Mouse (Mus musculus): ENCODE data around the gene Gnai2. TPM values are rescaled to one million over a fixed set of nuclear protein-coding genes. Genes with fewer than 3 reads are reported as not detected.
"Not testable (repeated sequence)": the region's sequence is repeated elsewhere in the genome, so short reads cannot be mapped to it uniquely, and the experiment has no call there.

The Gnai2 gene
- polyA plus RNA-seq, 1 experiment from 2014 or later = 640 TPM

DNA sequence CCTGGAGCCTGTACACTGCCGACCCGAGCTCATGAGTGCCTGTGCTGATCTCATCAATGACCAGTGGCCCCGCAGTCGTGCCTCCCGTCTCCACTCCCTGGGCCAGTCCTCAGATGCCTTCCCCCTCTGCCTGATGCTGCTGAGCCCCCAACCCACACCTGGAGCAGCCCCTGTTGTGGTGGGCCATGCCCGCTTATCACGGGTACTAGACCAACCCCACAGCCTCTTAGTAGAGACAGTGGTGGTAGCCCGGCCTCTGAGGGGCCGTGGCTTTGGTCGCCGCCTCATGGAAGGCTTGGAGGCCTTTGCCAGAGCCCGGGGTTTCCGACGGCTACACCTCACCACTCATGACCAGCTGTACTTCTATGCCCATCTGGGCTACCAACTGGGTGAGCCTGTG is 52.0 kb downstream of the Gnai2 start:
- WGBS = 91% methylated on average over 14 of the region's 14 CpGs
- H3K9me3 ChIP-seq = no peaks in the 10 kb centered on the region
- H3K27me3 ChIP-seq (ENCODE audit: insufficient read depth, poor library complexity, severe bottlenecking) = no peaks in the 10 kb centered on the region
- 0 out of 2 replicates have a peak overlapping the region, but pooled peaks have one; percentile 3 for H3K27ac ChIP-seq
- DNase-seq (ENCODE audit: low spot score) = no peak
- peaks cover 19% of the 10 kb centered on the region for H3K36me3 ChIP-seq
- peaks cover 65% of the 10 kb centered on the region for H3K4me1 ChIP-seq (replicated peaks)
- H3K4me3 ChIP-seq = no peak overlapping the region; the same call in 1 of the 2 replicates

GRCm38 (mm10) chr9:107582509-107583062 is 52.6 kb downstream of the Gnai2 start:
- H3K27ac ChIP-seq = no peak overlapping the region
- no peaks in the 10 kb centered on the region for H3K27me3 ChIP-seq (ENCODE audit: insufficient read depth, poor library complexity, severe bottlenecking)
- no peak for DNase-seq (ENCODE audit: low spot score)
- H3K4me3 ChIP-seq = no peak overlapping the region
- 90% methylated on average over 7 of the region's 7 CpGs for WGBS
- H3K9me3 ChIP-seq = no peaks in the 10 kb centered on the region
- H3K4me1 ChIP-seq (replicated peaks) = peaks cover 65% of the 10 kb centered on the region
- peaks cover 19% of the 10 kb centered on the region for H3K36me3 ChIP-seq

DNA sequence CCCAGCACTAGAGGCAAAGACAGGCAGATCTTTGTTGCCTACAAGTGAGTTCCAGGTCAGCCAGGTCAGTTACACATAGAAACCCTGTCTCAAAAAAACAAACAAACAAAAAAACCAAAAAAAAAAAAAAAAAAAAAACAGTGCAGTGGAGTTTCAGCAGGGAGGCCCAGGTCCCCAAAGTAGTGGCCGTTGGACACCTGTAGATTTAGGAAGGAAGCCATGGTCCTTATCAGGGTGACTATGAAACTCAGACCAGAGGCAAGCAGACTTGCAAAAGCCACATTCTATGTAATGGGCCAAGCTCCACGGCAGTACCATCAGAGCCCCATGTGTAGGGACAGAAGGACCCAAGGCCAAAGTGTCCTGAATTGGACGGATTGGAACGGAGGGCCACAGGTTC is 53.6 kb downstream of the Gnai2 start:
- WGBS = 76% methylated on average over 4 of the region's 4 CpGs
- Histone ChIP-seq H3K27ac (peak overlapping the region; percentile 93), H3K9me3 (no peaks in the 10 kb centered on the region)

GRCm38 (mm10) chr9:107580501-107581317 is 54.5 kb downstream of the Gnai2 start, which contains the start of gene Hyal3:
Hyal3 (plus strand) TSS chr9:107580818.
- H3K27ac ChIP-seq = peak within 1 kb of the TSS; percentile 93
- 1% methylated on average over 32 of the region's 32 CpGs for WGBS

More for the DNA sequence above, 53.6 kb downstream of the Gnai2 start:
- no peak for DNase-seq (ENCODE audit: low spot score)
- peak overlapping the region; percentile 70 for H3K4me3 ChIP-seq
- no peaks in the 10 kb centered on the region for H3K27me3 ChIP-seq (ENCODE audit: insufficient read depth, poor library complexity, severe bottlenecking)
- peaks cover 67% of the 10 kb centered on the region for H3K4me1 ChIP-seq (replicated peaks)
- peaks cover 19% of the 10 kb centered on the region for H3K36me3 ChIP-seq

DNA sequence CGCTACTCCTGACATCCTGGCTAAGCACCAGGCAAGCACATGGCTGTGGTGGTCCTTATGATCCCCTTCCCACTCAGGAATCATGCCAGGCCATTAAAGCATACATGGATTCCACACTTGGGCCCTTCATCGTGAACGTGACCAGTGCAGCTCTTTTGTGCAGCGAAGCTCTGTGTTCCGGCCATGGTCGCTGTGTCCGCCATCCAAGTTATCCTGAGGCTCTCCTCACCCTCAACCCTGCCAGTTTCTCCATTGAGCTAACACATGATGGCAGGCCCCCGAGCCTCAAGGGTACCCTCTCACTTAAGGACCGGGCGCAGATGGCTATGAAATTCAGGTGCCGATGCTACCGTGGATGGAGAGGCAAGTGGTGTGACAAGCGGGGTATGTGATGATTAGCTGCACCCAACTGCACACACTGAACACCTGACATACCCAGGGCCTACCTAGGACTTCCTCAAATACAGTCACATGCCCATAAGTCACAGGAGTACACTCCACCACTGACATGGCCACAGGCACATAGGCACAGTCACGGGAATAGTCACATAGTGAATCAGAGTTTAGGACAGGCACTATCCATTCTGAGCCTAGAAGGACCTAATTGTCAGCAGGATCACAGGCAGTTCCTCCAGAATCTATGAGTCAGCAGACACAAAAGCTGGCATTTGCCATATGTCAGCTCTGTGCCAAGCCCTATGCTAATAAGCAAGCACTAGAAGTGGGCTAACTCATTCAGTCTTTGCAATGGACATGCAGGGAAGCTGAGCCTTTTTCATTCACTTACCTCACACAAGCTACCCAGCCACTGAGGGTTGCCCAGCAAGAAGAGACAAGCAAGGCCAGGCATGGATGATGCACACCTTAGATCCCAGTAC is 55.9 kb downstream of the Gnai2 start:
- Histone ChIP-seq H3K36me3 (peaks cover 27% of the 10 kb centered on the region), H3K27ac (peak overlapping the region; percentile 93; the same call in 1 of the 2 replicates), H3K4me3 (0 out of 2 replicates have a peak overlapping the region, but pooled peaks have one; percentile 70), H3K27me3 (ENCODE audit: insufficient read depth, poor library complexity, severe bottlenecking) (no peaks in the 10 kb centered on the region), H3K9me3 (no peaks in the 10 kb centered on the region), H3K4me1 (replicated peaks) (peaks cover 78% of the 10 kb centered on the region)
- DNase-seq (ENCODE audit: low spot score) = no peak
- 94% methylated on average over 14 of the region's 14 CpGs for WGBS

More at GRCm38 (mm10) chr9:107580501-107581317, 54.5 kb downstream of the Gnai2 start, which contains the start of gene Hyal3:
- peaks cover 74% of the 10 kb centered on the region for H3K4me1 ChIP-seq (replicated peaks)
- no peaks in the 10 kb centered on the region for H3K27me3 ChIP-seq (ENCODE audit: insufficient read depth, poor library complexity, severe bottlenecking)
- peak within 1 kb of the TSS; percentile 70 for H3K4me3 ChIP-seq
- H3K9me3 ChIP-seq = no peaks in the 10 kb centered on the region
- peak; percentile 84 for DNase-seq (ENCODE audit: low spot score)
- peaks cover 19% of the 10 kb centered on the region for H3K36me3 ChIP-seq

- Histone ChIP-seq H3K27ac (peak within 1 kb of the TSS; percentile 93; the same call in 1 of the 2 replicates), H3K36me3 (peaks cover 30% of the 10 kb centered on the region), H3K4me3 (0 out of 2 replicates have a peak within 1 kb of the TSS, but pooled peaks have one; percentile 70), H3K4me1 (replicated peaks) (peaks cover 78% of the 10 kb centered on the region), H3K27me3 (ENCODE audit: insufficient read depth, poor library complexity, severe bottlenecking) (no peaks in the 10 kb centered on the region), H3K9me3 (no peaks in the 10 kb centered on the region; the same call in 1 of the 2 replicates)
- no peak for DNase-seq (ENCODE audit: low spot score)
- 88% methylated on average over 3 of the region's 3 CpGs for WGBS
Observed at GRCm38 (mm10) chr9:107578587-107578986, 56.6 kb downstream of the Gnai2 start, which contains the start of gene Naa80. Naa80 (plus strand) TSS chr9:107578887.

- peaks cover 30% of the 10 kb centered on the region for H3K36me3 ChIP-seq
- no peak overlapping the region for H3K27ac ChIP-seq
- 92% methylated on average over 10 of the region's 10 CpGs for WGBS
- 0 out of 2 replicates have a peak overlapping the region, but pooled peaks have one; percentile 52 for H3K4me3 ChIP-seq
- DNase-seq (ENCODE audit: low spot score) = no peak
- no peaks in the 10 kb centered on the region for H3K27me3 ChIP-seq (ENCODE audit: insufficient read depth, poor library complexity, severe bottlenecking)
- no peaks in the 10 kb centered on the region; the same call in 1 of the 2 replicates for H3K9me3 ChIP-seq
- peaks cover 74% of the 10 kb centered on the region for H3K4me1 ChIP-seq (replicated peaks)
Observed at GRCm38 (mm10) chr9:107577871-107578270, 57.3 kb downstream of the Gnai2 start.

- peaks cover 71% of the 10 kb centered on the region for H3K4me1 ChIP-seq (replicated peaks)
- H3K4me3 ChIP-seq = peak within 1 kb of the TSS; percentile 52
- peaks cover 38% of the 10 kb centered on the region for H3K36me3 ChIP-seq
- H3K9me3 ChIP-seq = no peaks in the 10 kb centered on the region; the same call in 1 of the 2 replicates
- no peaks in the 10 kb centered on the region for H3K27me3 ChIP-seq (ENCODE audit: insufficient read depth, poor library complexity, severe bottlenecking)
- peak within 1 kb of the TSS; percentile 86 for H3K27ac ChIP-seq
- WGBS = 25% methylated on average over 16 of the region's 16 CpGs
- DNase-seq (ENCODE audit: low spot score) = peak; percentile 89
Observed at GRCm38 (mm10) chr9:107576357-107577107, 58.6 kb downstream of the Gnai2 start, which contains the start of gene Hyal1. Hyal1 (plus strand) TSS chr9:107576927.

DNA sequence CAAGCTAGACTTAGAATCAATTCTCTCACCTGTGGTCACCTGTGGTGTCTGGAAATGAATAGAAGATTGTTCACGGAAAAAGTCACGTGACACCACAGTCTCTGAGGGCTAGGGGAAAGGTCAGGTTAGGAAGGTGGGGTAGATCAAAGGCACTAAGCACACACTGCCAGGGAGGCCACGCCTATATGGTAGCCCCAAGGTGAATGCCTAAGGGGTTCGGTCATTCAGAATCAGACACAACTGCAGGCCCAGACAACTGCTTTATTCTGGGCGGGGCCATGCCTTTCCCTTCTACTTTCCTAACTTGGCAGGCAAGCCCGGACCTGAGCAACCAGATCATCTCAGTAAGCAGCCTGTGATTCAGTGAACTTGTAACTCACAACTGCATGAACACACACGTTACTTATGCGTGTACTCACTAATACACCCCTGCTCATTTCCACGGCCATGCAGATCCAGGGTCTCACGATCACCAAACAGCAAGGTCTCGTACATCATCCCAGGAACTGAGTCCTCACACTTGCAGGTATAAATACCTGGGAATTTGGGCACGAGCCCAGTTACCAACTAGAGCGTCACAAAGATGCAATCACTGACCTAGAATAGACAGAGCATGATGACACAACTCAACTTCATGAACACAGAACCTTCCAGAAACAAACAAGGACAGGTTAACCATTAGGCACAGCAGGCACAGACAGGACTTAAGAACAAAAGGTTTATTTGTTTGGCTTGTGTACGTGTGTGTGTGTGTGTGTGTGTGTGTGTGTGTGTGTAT is 59.4 kb downstream of the Gnai2 start:
- Histone ChIP-seq H3K27ac (peak overlapping the region; percentile 86; the same call in 1 of the 2 replicates), H3K4me3 (no peak overlapping the region), H3K9me3 (no peaks in the 10 kb centered on the region; the same call in 1 of the 2 replicates), H3K27me3 (ENCODE audit: insufficient read depth, poor library complexity, severe bottlenecking) (no peaks in the 10 kb centered on the region), H3K36me3 (peaks cover 46% of the 10 kb centered on the region), H3K4me1 (replicated peaks) (peaks cover 71% of the 10 kb centered on the region)
- 86% methylated on average over 14 of the region's 14 CpGs for WGBS
- DNase-seq (ENCODE audit: low spot score) = no peak

GRCm38 (mm10) chr9:107573774-107574173 is 61.4 kb downstream of the Gnai2 start:
- H3K4me1 ChIP-seq (replicated peaks) = peaks cover 65% of the 10 kb centered on the region
- not testable (repeated sequence) for H3K27me3 ChIP-seq (ENCODE audit: insufficient read depth, poor library complexity, severe bottlenecking); H3K27ac ChIP-seq; H3K4me3 ChIP-seq; DNase-seq (ENCODE audit: low spot score); H3K9me3 ChIP-seq
- 84% methylated on average over 6 of the region's 6 CpGs for WGBS
- H3K36me3 ChIP-seq = peaks cover 50% of the 10 kb centered on the region

GRCm38 (mm10) chr9:107572327-107572662 is 62.9 kb downstream of the Gnai2 start:
- Histone ChIP-seq H3K9me3 (no peaks in the 10 kb centered on the region; the same call in 1 of the 2 replicates), H3K36me3 (peaks cover 50% of the 10 kb centered on the region), H3K27ac (0 out of 2 replicates have a peak overlapping the region, but pooled peaks have one; percentile 42), H3K27me3 (ENCODE audit: insufficient read depth, poor library complexity, severe bottlenecking) (no peaks in the 10 kb centered on the region), H3K4me3 (peak overlapping the region; percentile 16), H3K4me1 (replicated peaks) (peaks cover 66% of the 10 kb centered on the region)
- WGBS = 98% methylated on average over 2 of the region's 2 CpGs
- DNase-seq (ENCODE audit: low spot score) = no peak

Measured in hindbrain, embryonic 10.5 days (tissue).